Mouse (Mus musculus): ENCODE data around the gene Cmss1. TPM values are rescaled to one million over a fixed set of nuclear protein-coding genes. Genes with fewer than 3 reads are reported as not detected.

Gene Cmss1
- total RNA-seq, 2 experiments from 2014 or later = 18.7 to 21.4 TPM

GRCm38 (mm10) chr16:57431294-57431693 is 175.4 kb downstream of the Cmss1 start:
- no peak for DNase-seq (ENCODE audit: low spot score in 2 of 2)

- no peak for DNase-seq (ENCODE audit: low spot score in 2 of 2)
Observed at GRCm38 (mm10) chr16:57428977-57429376, 177.7 kb downstream of the Cmss1 start.

- no peak for DNase-seq (ENCODE audit: low spot score in 2 of 2)
Observed at GRCm38 (mm10) chr16:57427516-57428285, 179.0 kb downstream of the Cmss1 start.

- DNase-seq (ENCODE audit: low spot score in 2 of 2) = no peak
Observed at GRCm38 (mm10) chr16:57426680-57427079, 180.0 kb downstream of the Cmss1 start.

GRCm38 (mm10) chr16:57423001-57423800 is 183.5 kb downstream of the Cmss1 start:
- no peak for DNase-seq (ENCODE audit: low spot score in 2 of 2)

GRCm38 (mm10) chr16:57421680-57422417 is 184.8 kb downstream of the Cmss1 start:
- no peak for DNase-seq (ENCODE audit: low spot score in 2 of 2)

- DNase-seq (ENCODE audit: low spot score in 2 of 2) = no peak
Observed at GRCm38 (mm10) chr16:57420773-57421556, 185.7 kb downstream of the Cmss1 start.

- DNase-seq (ENCODE audit: low spot score in 2 of 2) = no peak
Observed at GRCm38 (mm10) chr16:57419881-57420280, 186.8 kb downstream of the Cmss1 start.

GRCm38 (mm10) chr16:57419332-57419731 is 187.3 kb downstream of the Cmss1 start:
- no peak for DNase-seq (ENCODE audit: low spot score in 2 of 2)

GRCm38 (mm10) chr16:57417955-57418354 is 188.7 kb downstream of the Cmss1 start:
- no peak for DNase-seq (ENCODE audit: low spot score in 2 of 2)

- DNase-seq (ENCODE audit: low spot score in 2 of 2) = no peak
Observed at GRCm38 (mm10) chr16:57417017-57417416, 189.6 kb downstream of the Cmss1 start.

- DNase-seq (ENCODE audit: low spot score in 2 of 2) = no peak
Observed at GRCm38 (mm10) chr16:57416049-57416448, 190.6 kb downstream of the Cmss1 start.

GRCm38 (mm10) chr16:57412766-57413165 is 193.9 kb downstream of the Cmss1 start:
- DNase-seq (ENCODE audit: low spot score in 2 of 2) = peak; percentile 10 to 39

GRCm38 (mm10) chr16:57403825-57404224 is 202.8 kb downstream of the Cmss1 start:
- DNase-seq (ENCODE audit: low spot score in 2 of 2) = no peak

GRCm38 (mm10) chr16:57402910-57403309 is 203.8 kb downstream of the Cmss1 start:
- no peak for DNase-seq (ENCODE audit: low spot score in 2 of 2)

- no peak for DNase-seq (ENCODE audit: low spot score in 2 of 2)
Observed at GRCm38 (mm10) chr16:57401702-57402101, 205.0 kb downstream of the Cmss1 start.

- DNase-seq (ENCODE audit: low spot score in 2 of 2) = no peak
Observed at GRCm38 (mm10) chr16:57399566-57399965, 207.1 kb downstream of the Cmss1 start.

GRCm38 (mm10) chr16:57398387-57399214 is 208.1 kb downstream of the Cmss1 start:
- DNase-seq (ENCODE audit: low spot score in 2 of 2) = peak; percentile 74 to 80

GRCm38 (mm10) chr16:57397845-57398244 is 208.8 kb downstream of the Cmss1 start:
- no peak for DNase-seq (ENCODE audit: low spot score in 2 of 2)

- DNase-seq (ENCODE audit: low spot score in 2 of 2) = no peak
Observed at GRCm38 (mm10) chr16:57396249-57396648, 210.4 kb downstream of the Cmss1 start.

Data from left cerebral cortex, adult 18-20 months (tissue).